Mouse (Mus musculus) ovary, adult 2 months (tissue): ENCODE results near the gene Vars. TPM values are rescaled to one million over a fixed set of nuclear protein-coding genes. Genes with fewer than 3 reads are reported as not detected.

Source experiments
- polyA plus RNA-seq: library from polyadenylated mRNA; depleted of rRNA; stranded (reverse); fragments of >200 nt; gene quantifications from 2 replicates; pipeline ENCODE4 v1.2.3, GENCODE M21; 2012; rRNA removed

The Vars gene
- 349 and 387 TPM in 2 replicates for polyA plus RNA-seq

GRCm38 (mm10) chr17:35000717-35001451 is at the start of gene Vars:
Vars (plus strand) TSS chr17:35000987.

GRCm38 (mm10) chr17:34959130-34959778 is 41.5 kb upstream of the Vars start, which contains the start of gene Hspa1b:
Hspa1b (minus strand) TSS chr17:34959238.

GRCm38 (mm10) chr17:34969822-34970221 is 31.0 kb upstream of the Vars start, which contains the start of gene Gm20481:
Gm20481 (plus strand) TSS chr17:34969912.

GRCm38 (mm10) chr17:34972069-34972749 is 28.6 kb upstream of the Vars start, which contains the start of the genes Hspa1a and Hspa1l:
Hspa1a (minus strand) TSS chr17:34972156.
Hspa1l (plus strand) TSS chr17:34972703.

GRCm38 (mm10) chr17:34981690-34982180 is 19.1 kb upstream of the Vars start, which contains the start of gene Lsm2:
Lsm2 (plus strand) TSS chr17:34981862.

GRCm38 (mm10) chr17:35016376-35016775 is 15.6 kb downstream of the Vars start, which contains the start of gene Vwa7:
Vwa7 (plus strand) TSS chr17:35016579.

GRCm38 (mm10) chr17:35027277-35028068 is 26.7 kb downstream of the Vars start, which contains the start of gene Sapcd1:
Sapcd1 (minus strand) TSS chr17:35028016.

GRCm38 (mm10) chr17:35046681-35047455 is 46.1 kb downstream of the Vars start, which contains the start of gene Msh5:
Msh5 (minus strand) TSS chr17:35046745.

GRCm38 (mm10) chr17:35049561-35050016 is 48.8 kb downstream of the Vars start, which contains the start of gene Clic1:
Clic1 (plus strand) TSS chr17:35049966.

GRCm38 (mm10) chr17:35058911-35059892 is 58.4 kb downstream of the Vars start, which contains the start of gene Ddah2:
Ddah2 (plus strand) TSS chr17:35059035.

GRCm38 (mm10) chr17:35064951-35065947 is 64.5 kb downstream of the Vars start, which contains the start of gene Ly6g6c:
Ly6g6c (plus strand) TSS chr17:35065388.

Other genes starting within 250 kb of the Vars start
- gene Cyp21a1, start 196.4 kb upstream of the Vars start, polyA plus RNA-seq = 1.5 and 2.7 TPM in 2 replicates
- gene Stk19, start 164.0 kb upstream of the Vars start, polyA plus RNA-seq = 56.5 and 60.0 TPM in 2 replicates
- gene Dxo, start 164.0 kb upstream of the Vars start, polyA plus RNA-seq = 45.2 and 55.1 TPM in 2 replicates
- gene Skiv2l, start 150.8 kb upstream of the Vars start, polyA plus RNA-seq = 114 and 120 TPM in 2 replicates
- gene Nelfe, start 150.6 kb upstream of the Vars start, polyA plus RNA-seq = 24.5 and 28.4 TPM in 2 replicates
- 16.7 and 26.4 TPM in 2 replicates for gene Cfb, start 138.5 kb upstream of the Vars start, polyA plus RNA-seq
- 31.4 and 37.2 TPM in 2 replicates for gene Zbtb12, start 121.5 kb upstream of the Vars start, polyA plus RNA-seq
- gene Gm20547, start 118.9 kb upstream of the Vars start, polyA plus RNA-seq = 0.06 TPM in 1 of 2 replicates, not detected in the other
- 44.6 and 48.4 TPM in 2 replicates for gene C2, start 102.7 kb upstream of the Vars start, polyA plus RNA-seq
- gene Ehmt2, start 102.5 kb upstream of the Vars start, polyA plus RNA-seq = 397 and 463 TPM in 2 replicates
- gene Slc44a4, start 86.5 kb upstream of the Vars start, polyA plus RNA-seq = 10.4 and 10.5 TPM in 2 replicates
- gene Neu1, start 69.7 kb upstream of the Vars start, polyA plus RNA-seq = 41.7 and 43.1 TPM in 2 replicates
- 132 and 153 TPM in 2 replicates for gene Hspa1b, start 41.7 kb upstream of the Vars start, polyA plus RNA-seq
- 1.1 TPM in 1 of 2 replicates, not detected in the other for gene Gm20481, start 31.1 kb upstream of the Vars start, polyA plus RNA-seq
- gene Hspa1a, start 28.8 kb upstream of the Vars start, polyA plus RNA-seq = 71.2 and 74.4 TPM in 2 replicates
- gene Hspa1l, start 28.3 kb upstream of the Vars start, polyA plus RNA-seq = 0.28 and 0.47 TPM in 2 replicates
- gene Lsm2, start 19.1 kb upstream of the Vars start, polyA plus RNA-seq = 107 and 128 TPM in 2 replicates
- gene Vwa7, start 15.6 kb downstream of the Vars start, polyA plus RNA-seq = 1.6 and 1.7 TPM in 2 replicates
- gene Sapcd1, start 27.0 kb downstream of the Vars start, polyA plus RNA-seq = 2.2 and 3.1 TPM in 2 replicates
- 2.8 and 3.2 TPM in 2 replicates for gene Msh5, start 45.8 kb downstream of the Vars start, polyA plus RNA-seq
- 134 and 150 TPM in 2 replicates for gene Clic1, start 49.0 kb downstream of the Vars start, polyA plus RNA-seq
- gene Ddah2, start 58.0 kb downstream of the Vars start, polyA plus RNA-seq = 113 and 116 TPM in 2 replicates
- not detected in 2 replicates for gene Ly6g6c, start 64.4 kb downstream of the Vars start, polyA plus RNA-seq
- 0.25 and 0.36 TPM in 2 replicates for gene Mpig6b, start 65.2 kb downstream of the Vars start, polyA plus RNA-seq
- gene Ly6g6e, start 75.9 kb downstream of the Vars start, polyA plus RNA-seq = 13.7 and 17.0 TPM in 2 replicates
- gene Ly6g6d, start 77.1 kb downstream of the Vars start, polyA plus RNA-seq = 7.4 and 8.5 TPM in 2 replicates
- not detected in 2 replicates for gene Ly6g6f, start 84.6 kb downstream of the Vars start, polyA plus RNA-seq
- 223 and 260 TPM in 2 replicates for gene Abhd16a, start 88.3 kb downstream of the Vars start, polyA plus RNA-seq
- gene Ly6g5c, start 107.3 kb downstream of the Vars start, polyA plus RNA-seq = not detected in 2 replicates
- 1.5 and 2.3 TPM in 2 replicates for gene Ly6g5b, start 114.4 kb downstream of the Vars start, polyA plus RNA-seq
- gene Gpank1, start 120.5 kb downstream of the Vars start, polyA plus RNA-seq = 17.4 and 20.2 TPM in 2 replicates
- gene Csnk2b, start 121.1 kb downstream of the Vars start, polyA plus RNA-seq = 246 and 449 TPM in 2 replicates
- 7.9 and 13.4 TPM in 2 replicates for gene D17H6S53E, start 125.4 kb downstream of the Vars start, polyA plus RNA-seq
- 0.16 and 0.37 TPM in 2 replicates for gene Apom, start 131.1 kb downstream of the Vars start, polyA plus RNA-seq
- 379 and 401 TPM in 2 replicates for gene Bag6, start 134.2 kb downstream of the Vars start, polyA plus RNA-seq
- 592 and 637 TPM in 2 replicates for gene Prrc2a, start 163.9 kb downstream of the Vars start, polyA plus RNA-seq
- gene Aif1, start 175.1 kb downstream of the Vars start, polyA plus RNA-seq = 1.4 and 1.9 TPM in 2 replicates
- gene Lst1, start 187.5 kb downstream of the Vars start, polyA plus RNA-seq = 15.6 and 19.9 TPM in 2 replicates
- gene Ltb, start 193.5 kb downstream of the Vars start, polyA plus RNA-seq = 4.6 and 6.7 TPM in 2 replicates
- 0.62 and 0.77 TPM in 2 replicates for gene Tnf, start 201.0 kb downstream of the Vars start, polyA plus RNA-seq
- gene Lta, start 204.4 kb downstream of the Vars start, polyA plus RNA-seq = 0.16 and 0.36 TPM in 2 replicates
- gene Gm16181, start 219.8 kb downstream of the Vars start, polyA plus RNA-seq = not detected in 2 replicates
- 6.9 and 13.4 TPM in 2 replicates for gene Atp6v1g2, start 232.7 kb downstream of the Vars start, polyA plus RNA-seq
- 42.9 and 64.2 TPM in 2 replicates for gene Nfkbil1, start 234.8 kb downstream of the Vars start, polyA plus RNA-seq
- 360 and 468 TPM in 2 replicates for gene Ddx39b, start 240.8 kb downstream of the Vars start, polyA plus RNA-seq